8 mouse cellular contexts compared by ENCODE assay signal in the genomic region with DNA sequence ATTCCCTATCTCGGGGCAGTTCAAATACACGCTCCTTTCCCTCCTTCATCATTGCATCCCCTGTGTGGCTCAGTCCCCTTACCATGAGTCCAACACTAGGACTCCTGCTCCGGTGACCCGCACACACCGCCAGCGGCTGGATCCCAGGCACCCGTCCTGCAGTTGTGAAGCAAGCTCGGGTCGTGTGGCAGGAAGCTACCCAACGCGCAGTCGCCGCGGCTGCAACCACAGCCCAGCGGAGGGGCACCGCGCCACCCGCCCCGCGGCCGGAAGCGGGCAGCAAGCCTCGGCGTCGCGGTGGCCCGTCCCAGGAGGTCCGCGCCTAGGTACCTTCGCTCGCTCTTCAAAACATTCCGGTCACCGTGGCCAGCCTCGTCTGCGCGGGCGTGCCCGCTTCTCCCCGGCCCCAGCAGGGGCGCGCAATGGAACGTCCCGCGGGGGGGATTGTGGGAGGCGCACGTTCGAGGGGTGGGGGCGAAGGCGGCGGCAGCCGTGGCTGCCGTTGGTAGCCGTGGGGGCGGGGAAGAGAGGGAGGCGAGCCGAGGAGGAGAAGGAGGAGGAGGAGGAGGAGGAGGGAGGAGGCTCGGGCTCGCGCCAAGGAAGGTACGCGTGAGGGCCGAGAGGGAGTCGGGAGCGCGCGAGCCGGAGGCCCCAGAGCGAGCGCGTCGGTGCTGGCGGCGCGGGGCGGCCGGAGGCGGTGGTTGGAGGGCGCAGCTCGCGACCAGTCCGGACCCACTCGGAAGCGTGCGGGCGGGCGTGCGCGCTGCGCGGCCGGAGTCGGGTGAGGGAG. TPM values are rescaled to one million over a fixed set of nuclear protein-coding genes. Genes with fewer than 3 reads are reported as not detected.
DNase-seq lines count a peak whose midpoint lies in the region; ATAC-seq lines count a peak whose summit lies in the region.

No protein-coding gene starts in this region.

- under 1% methylated on average over 73 of the region's 92 CpGs for WGBS in heart, embryonic 14.5 days
- under 1% methylated on average over 71 of the region's 92 CpGs for WGBS in liver, embryonic 13.5 days (ENCODE audit: insufficient replicate concordance)
- under 1% methylated on average over 70 of the region's 92 CpGs for WGBS in stomach, embryonic 14.5 days

- peak overlapping the region; percentile 82 for H3K4me3 ChIP-seq in brown adipose tissue, adult 24 weeks (ENCODE audit: insufficient read depth, low read depth, low read length)
- peak overlapping the region; percentile 64 to 92 for H3K4me3 ChIP-seq in heart, embryonic 14.5 days (ENCODE audit: control insufficient read depth in 1 of 2, insufficient read depth in 1 of 2, low read depth in 1 of 2, low read length in 2 of 2)
- peak overlapping the region; percentile 92 for H3K4me3 ChIP-seq in liver, embryonic 13.5 days (replicated peaks)
- peak overlapping the region; percentile 59 for H3K4me3 ChIP-seq in stomach, embryonic 14.5 days (ENCODE audit: low read depth, low read length)

- H3K4me1 ChIP-seq in brown adipose tissue, adult 24 weeks (ENCODE audit: control insufficient read depth, insufficient read depth, insufficient read length, low read length), result no peaks in the 10 kb centered on the region
- H3K4me1 ChIP-seq in heart, embryonic 14.5 days (ENCODE audit: control insufficient read depth in 2 of 2, insufficient read depth in 2 of 2, low read length in 2 of 2), result peaks cover 0 to 19% of the 10 kb centered on the region in 2 experiments; a peak in 2 of 4 replicates
- H3K4me1 ChIP-seq in liver, embryonic 13.5 days (replicated peaks), result peaks cover 65% of the 10 kb centered on the region
- H3K4me1 ChIP-seq in stomach, embryonic 14.5 days (ENCODE audit: control insufficient read depth, insufficient read depth, low read length), result peaks cover 13% of the 10 kb centered on the region; the same call in 1 of the 2 replicates

- no peaks in the 10 kb centered on the region for H3K27me3 ChIP-seq in heart, embryonic 14.5 days (ENCODE audit: control insufficient read depth, insufficient read depth, low read length)
- H3K27me3 ChIP-seq in liver, embryonic 13.5 days, result no peaks in the 10 kb centered on the region
- no peaks in the 10 kb centered on the region for H3K27me3 ChIP-seq in stomach, embryonic 14.5 days (ENCODE audit: control insufficient read depth, insufficient read depth, low read length)

- peak overlapping the region; percentile 72 for H3K4me2 ChIP-seq in heart, embryonic 14.5 days (ENCODE audit: low read length)
- peak overlapping the region; percentile 85 for H3K4me2 ChIP-seq in liver, embryonic 13.5 days
- H3K4me2 ChIP-seq in stomach, embryonic 14.5 days (replicated peaks; ENCODE audit: low read depth, low read length), result peak overlapping the region; percentile 68

- peak; percentile 70 to 75 for DNase-seq in CD8-positive naive resting alpha-beta T cell, adult 2 months (ENCODE audit: low read depth in 2 of 2, low spot score in 2 of 2)
- peak; percentile 57 for DNase-seq in fibroblast of lung, adult 2 months (ENCODE audit: low read depth)
- DNase-seq in kidney, postnatal 10 days, result peak; percentile 96
- peak; percentile 88 for DNase-seq in liver, embryonic 13.5 days
- peak; percentile 64 to 77 for DNase-seq in natural killer cell, adult 2 months (ENCODE audit: low spot score in 2 of 2)

- H3K9ac ChIP-seq in heart, embryonic 14.5 days (ENCODE audit: low read length), result peak overlapping the region; percentile 97
- H3K9ac ChIP-seq in liver, embryonic 13.5 days, result peak overlapping the region; percentile 97
- H3K9ac ChIP-seq in stomach, embryonic 14.5 days (replicated peaks; ENCODE audit: low read depth, low read length), result peak overlapping the region; percentile 93

- no peaks in the 10 kb centered on the region for H3K36me3 ChIP-seq in heart, embryonic 14.5 days (ENCODE audit: control insufficient read depth, insufficient read depth, low read length)
- no peaks in the 10 kb centered on the region for H3K36me3 ChIP-seq in liver, embryonic 13.5 days
- no peaks in the 10 kb centered on the region for H3K36me3 ChIP-seq in stomach, embryonic 14.5 days (ENCODE audit: control insufficient read depth, insufficient read depth, low read length)

- no peaks in the 10 kb centered on the region for H3K9me3 ChIP-seq in heart, embryonic 14.5 days (ENCODE audit: control insufficient read depth, low read length)
- no peaks in the 10 kb centered on the region for H3K9me3 ChIP-seq in liver, embryonic 13.5 days (replicated peaks)
- no peaks in the 10 kb centered on the region for H3K9me3 ChIP-seq in stomach, embryonic 14.5 days (ENCODE audit: control insufficient read depth, low read depth, low read length)

- peak overlapping the region; percentile 92 for H3K27ac ChIP-seq in brown adipose tissue, adult 24 weeks (replicated peaks; ENCODE audit: low read depth, low read length)
- peak overlapping the region; percentile 96 to 100 for H3K27ac ChIP-seq in heart, embryonic 14.5 days (replicated peaks in 1 of 2; ENCODE audit: control insufficient read depth in 1 of 2, insufficient read depth in 1 of 2, low read depth in 2 of 2, low read length in 2 of 2)
- H3K27ac ChIP-seq in liver, embryonic 13.5 days, result peak overlapping the region; percentile 98
- H3K27ac ChIP-seq in stomach, embryonic 14.5 days (ENCODE audit: low read length), result peak overlapping the region; percentile 100

- peak; percentile 91 for ATAC-seq in heart, embryonic 14.5 days (ENCODE audit: insufficient number of reproducible peaks, insufficient read depth, low FRiP score, low read depth)
- peak; percentile 85 for ATAC-seq in liver, embryonic 13.5 days (ENCODE audit: low read depth)
- peak; percentile 92 for ATAC-seq in stomach, embryonic 14.5 days (ENCODE audit: insufficient number of reproducible peaks, insufficient read depth, low FRiP score, low read depth)

RNA-seq across cellular contexts. Expression of a gene that starts 0.4 kb away (rescaled TPM):
- 10.6 and 14.2 TPM in 2 replicates for polyA plus RNA-seq in brown adipose tissue, adult 24 weeks (2012; ENCODE audit: insufficient read depth, insufficient read length, missing spikeins)
- 16.8 and 17.4 TPM in 2 replicates for polyA plus RNA-seq in heart, embryonic 14.5 days (2014; fragmentation: Nextera tagmentation; extraction: Ambion mirVana)
- 4.7 and 5.7 TPM in 2 replicates for polyA plus RNA-seq in liver, embryonic 13.5 days (2015; fragmentation: Nextera tagmentation; extraction: Ambion mirVana)
- polyA plus RNA-seq in stomach, embryonic 14.5 days (2014; fragmentation: Nextera tagmentation; extraction: Ambion mirVana), result 30.8 and 31.4 TPM in 2 replicates

RNA-seq across cellular contexts. Expression of a gene that starts 1.0 kb away (rescaled TPM):
- 137 and 144 TPM in 2 replicates for polyA plus RNA-seq in brown adipose tissue, adult 24 weeks (2012; ENCODE audit: insufficient read depth, insufficient read length, missing spikeins)
- polyA plus RNA-seq in heart, embryonic 14.5 days (2014; fragmentation: Nextera tagmentation; extraction: Ambion mirVana), result 138 and 141 TPM in 2 replicates
- 120 and 129 TPM in 2 replicates for polyA plus RNA-seq in liver, embryonic 13.5 days (2015; fragmentation: Nextera tagmentation; extraction: Ambion mirVana)
- polyA plus RNA-seq in stomach, embryonic 14.5 days (2014; fragmentation: Nextera tagmentation; extraction: Ambion mirVana), result 137 and 149 TPM in 2 replicates

RNA-seq across cellular contexts. Expression of a gene that starts 36.2 kb away (rescaled TPM):
- 6.1 and 9.3 TPM in 2 replicates for polyA plus RNA-seq in brown adipose tissue, adult 24 weeks (2012; ENCODE audit: insufficient read depth, insufficient read length, missing spikeins)
- polyA plus RNA-seq in heart, embryonic 14.5 days (2014; fragmentation: Nextera tagmentation; extraction: Ambion mirVana), result 47.8 and 49.8 TPM in 2 replicates
- polyA plus RNA-seq in liver, embryonic 13.5 days (2015; fragmentation: Nextera tagmentation; extraction: Ambion mirVana), result 19.9 and 20.2 TPM in 2 replicates
- 40.5 and 43.5 TPM in 2 replicates for polyA plus RNA-seq in stomach, embryonic 14.5 days (2014; fragmentation: Nextera tagmentation; extraction: Ambion mirVana)

Comparison
In these comparisons a context has a peak if more than half of its experiments do, and no peak if none do; other contexts are left out.
1. Peak in every context shown above with its lines: DNase-seq, ATAC-seq, H3K4me3 ChIP-seq and H3K27ac ChIP-seq.